Mouse (Mus musculus) R1 (cell line): Measurements from ENCODE around the gene Sass6.
"Not testable (repeated sequence)": the region's sequence is repeated elsewhere in the genome, so short reads cannot be mapped to it uniquely, and the experiment has no call there.

ENCODE experiments used
- DNase-seq: peaks from one replicate; pipeline ENCODE4 v3.0.0-alpha.2; 2018; ENCODE audit warnings: low read depth, low spot score

The Sass6 gene

GRCm38 (mm10) chr3:116594728-116595602, at the start of gene Sass6:
TSS of gene Sass6 (plus strand) at chr3:116594982.
- peak; percentile 98 for DNase-seq

- DNase-seq, result no peak
Measured at GRCm38 (mm10) chr3:116547430-116547829, 47.4 kb upstream of the Sass6 start.

- no peak for DNase-seq
Measured at GRCm38 (mm10) chr3:116551362-116551761, 43.4 kb upstream of the Sass6 start.

- not testable (repeated sequence) for DNase-seq
Measured at GRCm38 (mm10) chr3:116561315-116561714, 33.5 kb upstream of the Sass6 start.

- DNase-seq, result no peak
Measured at GRCm38 (mm10) chr3:116562408-116563094, 32.2 kb upstream of the Sass6 start, which contains the start of gene Lrrc39. TSS of gene Lrrc39 (plus strand) at chr3:116562973.

- no peak for DNase-seq
Measured at GRCm38 (mm10) chr3:116563095-116563492, 31.7 kb upstream of the Sass6 start.

GRCm38 (mm10) chr3:116570628-116571027, 24.2 kb upstream of the Sass6 start:
- no peak for DNase-seq

- peak; percentile 86 for DNase-seq
Measured at GRCm38 (mm10) chr3:116577286-116577685, 17.5 kb upstream of the Sass6 start.

GRCm38 (mm10) chr3:116582201-116582600, 12.6 kb upstream of the Sass6 start:
- no peak for DNase-seq

GRCm38 (mm10) chr3:116594076-116594727, 580 bp upstream of the Sass6 start:
- no peak for DNase-seq

- DNase-seq, result no peak
Measured at GRCm38 (mm10) chr3:116595603-116595991, 815 bp downstream of the Sass6 start.

- DNase-seq, result no peak
Measured at GRCm38 (mm10) chr3:116599705-116600104, 4.9 kb downstream of the Sass6 start.

- DNase-seq, result no peak
Measured at GRCm38 (mm10) chr3:116601005-116601404, 6.2 kb downstream of the Sass6 start.

GRCm38 (mm10) chr3:116601781-116602180, 7.0 kb downstream of the Sass6 start:
- DNase-seq, result peak; percentile 35

- no peak for DNase-seq
Measured at GRCm38 (mm10) chr3:116604570-116604969, 9.8 kb downstream of the Sass6 start.

- peak; percentile 26 for DNase-seq
Measured at GRCm38 (mm10) chr3:116614295-116614892, 19.6 kb downstream of the Sass6 start, which contains the start of gene Trmt13. TSS of gene Trmt13 (minus strand) at chr3:116614587.

- DNase-seq, result no peak
Measured at GRCm38 (mm10) chr3:116615318-116616068, 20.7 kb downstream of the Sass6 start.

- DNase-seq, result no peak
Measured at GRCm38 (mm10) chr3:116618855-116619254, 24.1 kb downstream of the Sass6 start.

- DNase-seq, result peak; percentile 65
Measured at GRCm38 (mm10) chr3:116620636-116621370, 26.0 kb downstream of the Sass6 start.

GRCm38 (mm10) chr3:116622641-116623040, 27.9 kb downstream of the Sass6 start:
- peak; percentile 99 for DNase-seq
